Mouse (Mus musculus) stomach, embryonic 15.5 days (tissue): Measurements from ENCODE around the gene Amh. TPM values are rescaled to one million over a fixed set of nuclear protein-coding genes. Genes with fewer than 3 reads are reported as not detected.

ENCODE experiments used
- ATAC-seq: fragments of 200-750 bp; cut with Nextera tagmentation; 2 replicates; pipeline ENCODE4 v1.8.0; 2017; ENCODE audit warnings: low read depth, moderate number of reproducible peaks, moderate TSS enrichment; ENCODE audit not compliant: insufficient read depth, low FRiP score
- H3K27ac ChIP-seq: fragments of 300-500 bp; sonication (generic); 2 replicates; pipeline ENCODE4 v1.5.1; 2015; ENCODE audit warnings: mild to moderate bottlenecking, inconsistent platforms
- H3K27me3 ChIP-seq: fragments of 300-500 bp; sonication (generic); replicated peaks from 2 replicates; pipeline ENCODE4 v1.6.1; 2015; ENCODE audit warnings: inconsistent platforms
- H3K36me3 ChIP-seq: fragments of 300-500 bp; sonication (generic); 2 replicates; pipeline ENCODE4 v1.6.1; 2015; ENCODE audit warnings: inconsistent platforms
- H3K4me1 ChIP-seq: fragments of 300-500 bp; sonication (generic); 2 replicates; pipeline ENCODE4 v1.6.1; 2015; ENCODE audit warnings: inconsistent platforms
- H3K4me2 ChIP-seq: fragments of 300-500 bp; sonication (generic); 2 replicates; pipeline ENCODE4 v1.6.1; 2015; ENCODE audit warnings: mild to moderate bottlenecking, inconsistent platforms
- H3K4me3 ChIP-seq: fragments of 300-500 bp; sonication (generic); replicated peaks from 2 replicates; pipeline ENCODE4 v1.5.1; 2015; ENCODE audit warnings: inconsistent platforms
- H3K9ac ChIP-seq: fragments of 300-500 bp; sonication (generic); 2 replicates; pipeline ENCODE4 v1.6.1; 2015; ENCODE audit warnings: inconsistent platforms
- H3K9me3 ChIP-seq: fragments of 300-500 bp; sonication (generic); 2 replicates; pipeline ENCODE4 v1.6.1; 2016; ENCODE audit warnings: inconsistent platforms
- WGBS: fragments of 180-500 bp; shearing (Covaris S2); methylation state at CpG from one replicate; pipeline ENCODE4 v1.1.7; 2015; 5-methylcytosine and 5-hydroxymethylcytosine counted together
- polyA plus RNA-seq: library from polyadenylated mRNA; unstranded; fragments of >200 nt; fragmentation: Nextera tagmentation; extraction: Ambion mirVana; gene quantifications from 2 replicates; pipeline ENCODE4 v1.2.1, GENCODE M21; 2015

The Amh gene
- polyA plus RNA-seq, 1 experiment from 2014 or later, result not detected

GRCm38 (mm10) chr10:80836949-80837379, 31.9 kb downstream of the Amh start:
- Histone ChIP-seq H3K4me3 (no peak overlapping the region), H3K9me3 (no peaks in the 10 kb centered on the region), H3K27me3 (peaks cover 48% of the 10 kb centered on the region), H3K4me2 (no peak overlapping the region), H3K4me1 (0 out of 2 replicates have a peak, but pooled peaks cover 5% of the 10 kb centered on the region), H3K36me3 (no peaks in the 10 kb centered on the region), H3K9ac (no peak overlapping the region), H3K27ac (no peak overlapping the region)
- WGBS, result 47% methylated on average over 7 of the region's 7 CpGs
- ATAC-seq, result no peak

DNA sequence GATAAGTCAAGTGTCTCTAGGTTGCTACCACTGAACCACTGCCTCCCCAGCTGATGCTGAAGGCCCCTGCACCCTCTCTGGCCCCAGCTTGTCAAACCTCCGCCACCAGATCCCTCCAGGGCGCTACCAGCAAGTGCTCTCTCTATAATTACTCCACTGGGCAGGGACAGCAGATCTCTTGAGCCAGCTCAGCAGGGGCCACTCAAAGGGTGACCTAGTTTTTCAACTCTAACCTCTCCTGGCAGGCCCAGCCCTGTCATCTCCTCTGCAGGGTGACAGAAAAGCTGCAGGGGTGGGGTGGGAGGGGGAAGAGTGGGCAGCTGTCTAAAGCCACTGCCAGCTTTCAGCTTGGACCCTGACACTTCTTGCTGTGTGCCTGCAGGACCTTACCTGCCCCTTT, 32.8 kb downstream of the Amh start:
- H3K9me3 ChIP-seq, result no peaks in the 10 kb centered on the region
- H3K36me3 ChIP-seq, result no peaks in the 10 kb centered on the region
- no peak overlapping the region for H3K9ac ChIP-seq
- no peak overlapping the region for H3K4me3 ChIP-seq
- H3K4me2 ChIP-seq, result no peak overlapping the region
- ATAC-seq, result no peak
- peaks cover 56% of the 10 kb centered on the region for H3K27me3 ChIP-seq
- H3K27ac ChIP-seq, result no peak overlapping the region
- H3K4me1 ChIP-seq, result 0 out of 2 replicates have a peak, but pooled peaks cover 2% of the 10 kb centered on the region
- WGBS, result 12% methylated on average over 2 of the region's 2 CpGs

DNA sequence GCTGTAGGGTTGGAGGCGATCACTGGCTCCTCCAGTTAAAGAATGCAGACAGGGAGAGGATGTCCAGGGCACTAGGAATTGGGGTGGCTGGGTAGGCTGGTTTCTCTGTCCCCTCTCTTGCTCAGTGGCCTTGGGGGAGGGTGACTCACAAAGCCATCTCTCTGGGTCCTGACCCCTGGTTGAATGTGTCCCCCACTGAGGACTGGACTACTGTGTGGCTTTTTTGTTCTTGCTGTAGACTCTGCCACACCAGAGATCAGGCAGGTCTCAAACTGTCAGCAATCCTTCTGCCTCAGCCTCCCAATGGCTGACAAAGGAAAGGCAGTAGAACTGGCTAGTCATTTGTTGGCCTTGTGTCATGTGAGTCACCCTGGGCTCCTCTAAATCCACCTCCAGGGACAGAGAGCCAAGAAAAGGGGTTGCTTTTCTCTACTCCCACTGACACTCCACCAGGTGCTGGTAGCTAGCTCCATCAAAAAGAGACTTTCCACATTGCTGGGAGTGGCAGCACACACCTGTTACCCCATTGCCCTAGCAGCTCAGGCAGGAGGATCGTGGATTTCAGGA, 33.4 kb downstream of the Amh start:
- Histone ChIP-seq H3K4me1 (peaks cover 3% of the 10 kb centered on the region), H3K4me2 (no peak overlapping the region), H3K4me3 (no peak overlapping the region), H3K27ac (no peak overlapping the region), H3K9me3 (no peaks in the 10 kb centered on the region), H3K9ac (no peak overlapping the region), H3K27me3 (peaks cover 61% of the 10 kb centered on the region), H3K36me3 (no peaks in the 10 kb centered on the region)
- ATAC-seq, result no peak
- 71% methylated on average over 2 of the region's 2 CpGs for WGBS

GRCm38 (mm10) chr10:80839848-80840247, 34.8 kb downstream of the Amh start:
- Histone ChIP-seq H3K4me1 (peaks cover 9% of the 10 kb centered on the region), H3K4me2 (no peak overlapping the region), H3K9ac (no peak overlapping the region), H3K4me3 (no peak overlapping the region), H3K9me3 (no peaks in the 10 kb centered on the region), H3K36me3 (no peaks in the 10 kb centered on the region), H3K27ac (no peak overlapping the region), H3K27me3 (peaks cover 61% of the 10 kb centered on the region)
- ATAC-seq, result no peak
- 59% methylated on average over 6 of the region's 6 CpGs for WGBS

DNA sequence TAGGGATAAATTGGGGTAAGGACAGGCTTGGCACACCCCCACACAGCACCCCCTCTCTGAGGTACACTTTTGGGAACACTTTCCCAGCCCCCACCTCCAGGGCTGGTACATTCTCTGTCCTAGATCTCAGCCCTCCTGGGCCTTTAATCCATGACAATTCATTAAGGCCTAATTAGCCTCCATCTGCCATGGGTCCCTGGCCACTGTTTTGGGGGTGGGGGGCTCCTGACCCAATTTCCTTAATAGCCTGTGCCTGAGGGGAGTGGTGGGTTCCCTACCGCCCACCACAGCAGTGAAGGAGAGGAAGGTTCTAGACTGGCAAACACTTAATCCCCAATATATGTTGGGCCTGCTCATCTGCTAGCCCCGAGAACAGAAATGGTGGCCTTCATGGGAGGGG, 36.6 kb downstream of the Amh start:
- H3K4me1 ChIP-seq, result peaks cover 9% of the 10 kb centered on the region
- WGBS, result 67% methylated on average over 2 of the region's 2 CpGs
- peaks cover 57% of the 10 kb centered on the region for H3K27me3 ChIP-seq
- no peaks in the 10 kb centered on the region for H3K9me3 ChIP-seq
- no peak overlapping the region for H3K27ac ChIP-seq
- no peaks in the 10 kb centered on the region for H3K36me3 ChIP-seq
- H3K4me3 ChIP-seq, result no peak overlapping the region
- no peak overlapping the region for H3K9ac ChIP-seq
- no peak for ATAC-seq
- no peak overlapping the region for H3K4me2 ChIP-seq

GRCm38 (mm10) chr10:80842334-80842733, 37.3 kb downstream of the Amh start:
- Histone ChIP-seq H3K4me3 (no peak overlapping the region), H3K9me3 (no peaks in the 10 kb centered on the region), H3K4me2 (no peak overlapping the region), H3K36me3 (no peaks in the 10 kb centered on the region), H3K9ac (no peak overlapping the region), H3K27ac (no peak overlapping the region), H3K4me1 (peaks cover 9% of the 10 kb centered on the region), H3K27me3 (peaks cover 50% of the 10 kb centered on the region)
- no peak for ATAC-seq
- WGBS, result 80% methylated on average over 15 of the region's 15 CpGs

DNA sequence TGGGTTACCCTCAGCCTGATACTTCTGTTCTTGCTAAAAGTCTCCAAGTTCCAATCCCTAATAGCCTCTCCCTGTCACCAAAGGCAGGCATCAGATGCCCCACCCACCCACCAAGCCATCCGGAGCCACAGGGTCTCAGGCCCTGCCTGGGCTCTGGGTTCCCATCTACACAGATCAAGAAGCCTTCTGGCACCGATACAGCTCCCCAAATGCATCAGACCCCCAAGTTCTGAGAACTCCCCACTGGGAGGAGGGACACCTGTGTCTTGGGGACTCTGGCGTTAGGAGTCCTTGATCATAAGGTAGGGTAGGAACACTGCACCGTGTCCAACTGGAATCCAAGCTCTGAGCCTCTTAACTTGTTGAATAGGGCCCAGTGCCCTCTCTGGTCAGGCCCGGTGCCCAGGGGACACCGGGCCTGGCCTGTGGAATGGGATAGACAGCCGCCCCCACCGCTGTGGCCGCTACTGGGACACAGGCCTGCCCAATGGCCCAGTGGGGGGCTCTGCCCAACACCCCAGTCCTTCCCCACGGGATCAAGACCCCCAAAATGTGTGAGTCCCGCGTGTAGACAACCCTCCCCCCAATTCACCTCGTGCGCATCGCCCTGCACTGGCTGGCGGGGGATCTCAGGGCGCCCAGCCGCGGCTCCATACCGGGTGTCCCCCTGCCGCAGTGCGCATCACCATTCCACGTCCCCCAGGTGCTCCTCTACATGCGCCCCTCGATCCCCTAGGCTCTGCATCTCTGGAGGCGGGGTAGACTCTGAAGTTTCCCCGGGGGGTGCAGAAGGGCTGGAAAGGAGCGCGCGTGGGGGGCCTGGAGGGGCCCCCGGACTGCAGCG, 38.3 kb downstream of the Amh start:
- WGBS, result 13% methylated on average over 26 of the region's 32 CpGs
- H3K36me3 ChIP-seq, result no peaks in the 10 kb centered on the region
- H3K27ac ChIP-seq, result no peak overlapping the region
- H3K9me3 ChIP-seq, result no peaks in the 10 kb centered on the region
- peaks cover 9% of the 10 kb centered on the region for H3K4me1 ChIP-seq
- H3K27me3 ChIP-seq, result peaks cover 49% of the 10 kb centered on the region
- H3K9ac ChIP-seq, result no peak overlapping the region
- peak overlapping the region; percentile 73 for H3K4me2 ChIP-seq
- H3K4me3 ChIP-seq, result peak overlapping the region; percentile 40
- no peak for ATAC-seq

- no peaks in the 10 kb centered on the region for H3K9me3 ChIP-seq
- H3K27me3 ChIP-seq, result peaks cover 49% of the 10 kb centered on the region
- H3K36me3 ChIP-seq, result no peaks in the 10 kb centered on the region
- H3K27ac ChIP-seq, result no peak within 1 kb of the TSS
- H3K4me1 ChIP-seq, result peaks cover 14% of the 10 kb centered on the region
- H3K4me3 ChIP-seq, result peak within 1 kb of the TSS; percentile 40
- H3K4me2 ChIP-seq, result peak within 1 kb of the TSS; percentile 73
- 5% methylated on average over 51 of the region's 51 CpGs for WGBS
- no peak for ATAC-seq
- no peak within 1 kb of the TSS for H3K9ac ChIP-seq
Measured at GRCm38 (mm10) chr10:80843931-80844547, 39.0 kb downstream of the Amh start, which contains the start of gene Lingo3. Gene Lingo3 (minus strand): TSS chr10:80844039.

GRCm38 (mm10) chr10:80845055-80845693, 40.1 kb downstream of the Amh start:
- Histone ChIP-seq H3K27ac (no peak overlapping the region), H3K36me3 (no peaks in the 10 kb centered on the region), H3K27me3 (peaks cover 49% of the 10 kb centered on the region), H3K9me3 (no peaks in the 10 kb centered on the region), H3K4me2 (no peak overlapping the region), H3K9ac (no peak overlapping the region), H3K4me3 (no peak overlapping the region), H3K4me1 (peaks cover 14% of the 10 kb centered on the region)
- 55% methylated on average over 8 of the region's 8 CpGs for WGBS
- no peak for ATAC-seq

DNA sequence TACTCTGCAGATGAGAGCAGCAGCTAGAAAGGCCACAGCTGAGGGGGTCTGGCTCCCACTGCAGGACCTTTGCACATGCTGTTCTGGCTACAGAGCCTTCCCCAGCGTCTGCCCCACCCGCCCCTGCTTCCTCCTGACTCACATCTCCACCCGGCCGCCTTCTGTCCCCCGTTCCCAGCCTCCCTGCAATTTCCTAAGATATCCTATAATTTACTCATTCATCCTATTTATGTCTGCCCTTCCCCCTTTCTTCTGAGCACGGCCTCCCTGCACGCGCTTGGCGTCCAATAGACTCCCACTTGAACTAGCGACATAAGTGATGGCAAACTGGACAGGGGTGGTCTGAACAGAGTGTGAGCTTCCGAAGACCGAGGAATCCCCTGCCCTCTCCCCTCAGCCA, 40.7 kb downstream of the Amh start:
- Histone ChIP-seq H3K27me3 (peaks cover 49% of the 10 kb centered on the region), H3K27ac (no peak overlapping the region), H3K4me3 (no peak overlapping the region), H3K36me3 (no peaks in the 10 kb centered on the region), H3K4me2 (no peak overlapping the region), H3K9ac (no peak overlapping the region), H3K4me1 (peaks cover 14% of the 10 kb centered on the region), H3K9me3 (no peaks in the 10 kb centered on the region)
- 74% methylated on average over 12 of the region's 12 CpGs for WGBS
- no peak for ATAC-seq

GRCm38 (mm10) chr10:80848571-80848970, 43.5 kb downstream of the Amh start:
- H3K9me3 ChIP-seq, result no peaks in the 10 kb centered on the region
- no peak overlapping the region for H3K9ac ChIP-seq
- peaks cover 14% of the 10 kb centered on the region for H3K4me1 ChIP-seq
- H3K27me3 ChIP-seq, result peaks cover 27% of the 10 kb centered on the region
- 9% methylated on average over 10 of the region's 10 CpGs for WGBS
- H3K36me3 ChIP-seq, result peaks cover 15% of the 10 kb centered on the region
- H3K4me2 ChIP-seq, result no peak overlapping the region
- peak; percentile 54 for ATAC-seq
- no peak overlapping the region for H3K27ac ChIP-seq
- H3K4me3 ChIP-seq, result no peak overlapping the region
